20 mouse cellular contexts compared by ENCODE assay signal in genomic region chr5:19780076-19780475, GRCm38 (mm10).
A peak's percentile ranks its signal among the peaks of the same experiment; 100 is the strongest.
DNase-seq lines count a peak whose midpoint lies in the region; ATAC-seq lines count a peak whose summit lies in the region.
"Had no signal": no experiment of that assay in that cellular context is flagged by ENCODE, and none has a peak within 500 bp of the region (broad histone marks: within the 10 kb centered on the region; RNA-seq: fewer than 3 reads in every experiment).

No protein-coding gene starts in this region.

- 0 out of 2 replicates have a peak, but pooled peaks cover 3% of the 10 kb centered on the region for H3K4me1 ChIP-seq in hindbrain, embryonic 14.5 days (replicated peaks; ENCODE audit: control insufficient read depth, insufficient read depth, low read length)
- no peaks in the 10 kb centered on the region for H3K4me1 ChIP-seq in hindbrain, embryonic 10.5 days (replicated peaks)
- H3K4me1 ChIP-seq: embryonic facial prominence, embryonic 13.5 days; heart, embryonic 10.5 days; limb, embryonic 10.5 days; midbrain, embryonic 15.5 days; neural tube, embryonic 15.5 days had no signal

- H3K4me2 ChIP-seq in hindbrain, embryonic 14.5 days (replicated peaks) = no peak overlapping the region
- H3K4me2 ChIP-seq: embryonic facial prominence, embryonic 13.5 days; midbrain, embryonic 15.5 days; neural tube, embryonic 15.5 days had no signal

- ATAC-seq in hindbrain, embryonic 14.5 days (ENCODE audit: low FRiP score) = no peak
- ATAC-seq: liver, postnatal 0 days; midbrain, embryonic 15.5 days had no signal

- no peak overlapping the region for H3K4me3 ChIP-seq in hindbrain, embryonic 14.5 days (replicated peaks; ENCODE audit: low read length)
- no peak overlapping the region for H3K4me3 ChIP-seq in hindbrain, embryonic 10.5 days
- H3K4me3 ChIP-seq: embryonic facial prominence, embryonic 13.5 days; heart, embryonic 10.5 days; limb, embryonic 10.5 days; midbrain, embryonic 15.5 days; neural tube, embryonic 15.5 days had no signal

- H3K27me3 ChIP-seq in hindbrain, embryonic 14.5 days (ENCODE audit: control insufficient read depth, insufficient read depth, low read length) = no peaks in the 10 kb centered on the region
- no peaks in the 10 kb centered on the region for H3K27me3 ChIP-seq in hindbrain, embryonic 10.5 days (ENCODE audit: insufficient read depth, poor library complexity, severe bottlenecking)
- H3K27me3 ChIP-seq: CH12.LX; embryonic facial prominence, embryonic 13.5 days; midbrain, embryonic 15.5 days; neural tube, embryonic 15.5 days had no signal

- H3K36me3 ChIP-seq in hindbrain, embryonic 14.5 days (replicated peaks; ENCODE audit: control insufficient read depth, insufficient read depth) = no peaks in the 10 kb centered on the region
- no peaks in the 10 kb centered on the region for H3K36me3 ChIP-seq in hindbrain, embryonic 10.5 days
- H3K36me3 ChIP-seq: embryonic facial prominence, embryonic 13.5 days; heart, embryonic 10.5 days; limb, embryonic 10.5 days; midbrain, embryonic 15.5 days; neural tube, embryonic 15.5 days had no signal

- no peak overlapping the region for H3K27ac ChIP-seq in hindbrain, embryonic 14.5 days
- H3K27ac ChIP-seq in hindbrain, embryonic 10.5 days = no peak overlapping the region
- H3K27ac ChIP-seq: embryonic facial prominence, embryonic 13.5 days; heart, embryonic 10.5 days; kidney, postnatal 0 days; limb, embryonic 10.5 days; midbrain, embryonic 15.5 days; neural tube, embryonic 15.5 days; stomach, postnatal 0 days had no signal

- 73% methylated on average over 2 of the region's 2 CpGs for WGBS in hindbrain, embryonic 14.5 days
- 81% methylated on average over 2 of the region's 2 CpGs for WGBS in hindbrain, embryonic 10.5 days

- no peak overlapping the region for H3K9ac ChIP-seq in hindbrain, embryonic 14.5 days
- H3K9ac ChIP-seq: embryonic facial prominence, embryonic 13.5 days; liver, postnatal 0 days; midbrain, embryonic 15.5 days; neural tube, embryonic 15.5 days had no signal

- peak; percentile 15 to 42 for DNase-seq in cerebellum, postnatal 14 days
- no peak for DNase-seq in cerebellum, postnatal 36 days
- DNase-seq in hindbrain, embryonic 14.5 days (ENCODE audit: low spot score) = peak; percentile 34
- DNase-seq in hindbrain, embryonic 10.5 days (ENCODE audit: low spot score) = no peak
- peak; percentile 24 to 34 for DNase-seq in right cerebral cortex, postnatal 10 days (ENCODE audit: low spot score in 2 of 2)
- no peak for DNase-seq in right cerebral cortex, postnatal 25 days
- no peak for DNase-seq in T-cell, adult 2 months (ENCODE audit: low spot score)
- DNase-seq: kidney, adult 11 months; layer of hippocampus, postnatal 36 days; liver, postnatal 0 days; lung, postnatal 10 days; right cerebral cortex, postnatal 4 days had no signal

- no peaks in the 10 kb centered on the region for H3K9me3 ChIP-seq in hindbrain, embryonic 14.5 days (ENCODE audit: control insufficient read depth, low read length)
- H3K9me3 ChIP-seq in hindbrain, embryonic 10.5 days = no peaks in the 10 kb centered on the region
- H3K9me3 ChIP-seq: embryonic facial prominence, embryonic 13.5 days; heart, embryonic 10.5 days; limb, embryonic 10.5 days; midbrain, embryonic 15.5 days; neural tube, embryonic 15.5 days had no signal

Comparison
In these comparisons a context has a peak if more than half of its experiments do, and no peak if none do; other contexts are left out.
1. DNase-seq: peak in cerebellum, postnatal 14 days (2 of 2), hindbrain, embryonic 14.5 days (single experiment) and right cerebral cortex, postnatal 10 days (2 of 2); none in cerebellum, postnatal 36 days (0 of 2), hindbrain, embryonic 10.5 days (single experiment), right cerebral cortex, postnatal 25 days (single experiment) and T-cell, adult 2 months (single experiment).